Mouse (Mus musculus): ENCODE measurements around the gene Acsbg1. TPM values are rescaled to one million over a fixed set of nuclear protein-coding genes. Genes with fewer than 3 reads are reported as not detected.

The Acsbg1 gene
- total RNA-seq (2023) = under 1 TPM; 0.58 to 0.76 TPM

DNA sequence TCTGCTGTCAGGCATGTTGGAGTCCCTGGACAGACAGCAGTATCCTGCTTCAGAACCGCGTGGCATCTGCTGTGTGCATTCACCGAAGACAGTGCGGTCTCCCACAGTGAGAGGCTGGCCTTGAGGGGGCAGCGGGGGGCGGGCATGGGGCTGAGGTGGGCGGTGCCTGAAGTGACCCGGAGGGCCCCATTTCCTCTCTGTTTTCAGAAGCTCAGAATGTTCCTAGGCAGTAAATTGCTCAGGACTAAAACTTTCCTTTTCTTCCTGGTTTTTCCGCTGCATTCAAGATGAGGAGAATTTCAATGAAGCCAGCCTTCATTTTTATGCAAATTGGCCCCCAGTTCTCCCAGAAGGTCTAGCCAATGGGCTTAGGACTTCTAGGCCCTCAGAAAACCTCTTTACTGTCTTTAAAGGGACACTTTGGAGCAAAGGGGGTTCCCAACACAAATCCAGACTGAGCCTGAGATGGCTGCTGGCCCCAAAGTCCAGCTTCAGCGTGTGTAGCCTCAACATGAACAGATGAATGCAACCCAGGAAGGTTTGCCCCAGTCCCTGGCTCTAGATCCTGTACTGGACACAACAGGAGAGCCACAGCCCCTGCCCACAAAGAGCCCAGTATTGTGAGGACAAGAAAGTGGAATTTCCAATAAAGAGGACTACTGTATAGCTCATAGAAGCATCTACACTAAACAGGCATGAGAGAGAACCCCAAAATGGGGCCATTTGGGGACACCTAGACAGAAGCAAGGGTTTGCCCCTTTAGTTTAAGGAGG is at the start of gene Acsbg1:
TSS of gene Acsbg1 (minus strand) at position 266 of the 773 bp plus-strand sequence.

DNA sequence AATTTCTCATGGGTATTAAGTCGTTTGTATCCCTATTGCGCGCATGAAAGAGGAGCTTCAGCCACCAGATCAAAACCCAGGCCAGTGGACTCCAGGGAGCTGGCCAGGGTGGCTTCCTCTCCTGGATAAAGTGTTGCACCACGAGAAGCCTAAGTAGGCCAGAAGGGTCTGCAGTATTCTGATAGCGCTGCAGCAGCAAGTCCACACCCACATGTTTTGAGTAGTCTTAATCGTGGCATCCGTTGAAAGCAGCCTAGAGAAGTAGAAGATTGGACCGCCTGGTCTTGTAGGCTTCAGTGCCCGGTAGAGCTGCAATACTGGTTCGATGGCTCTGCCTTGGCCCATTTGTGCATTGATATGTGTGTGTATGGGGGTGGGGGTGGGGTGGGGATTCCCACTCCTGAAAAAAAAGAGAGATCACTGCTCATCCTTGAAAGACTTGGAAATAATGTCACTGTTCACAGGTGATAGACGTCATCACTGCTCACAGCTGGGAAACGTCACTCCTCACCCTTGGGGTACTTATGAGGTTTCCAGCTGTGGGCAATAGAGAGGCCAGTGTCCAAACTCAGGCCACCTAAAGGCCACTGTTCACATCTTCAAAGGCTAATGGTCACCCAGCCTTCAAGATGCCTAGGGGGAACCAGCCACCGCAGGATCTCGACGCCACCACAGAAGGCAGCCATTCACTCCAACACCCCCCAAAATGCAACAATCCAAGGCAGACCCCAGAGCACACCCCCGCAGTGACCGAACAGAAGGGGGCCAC is 36.8 kb upstream of the Acsbg1 start, which contains the start of gene Dnaja4:
TSS of gene Dnaja4 (plus strand) at position 556 of the 769 bp plus-strand sequence.

DNA sequence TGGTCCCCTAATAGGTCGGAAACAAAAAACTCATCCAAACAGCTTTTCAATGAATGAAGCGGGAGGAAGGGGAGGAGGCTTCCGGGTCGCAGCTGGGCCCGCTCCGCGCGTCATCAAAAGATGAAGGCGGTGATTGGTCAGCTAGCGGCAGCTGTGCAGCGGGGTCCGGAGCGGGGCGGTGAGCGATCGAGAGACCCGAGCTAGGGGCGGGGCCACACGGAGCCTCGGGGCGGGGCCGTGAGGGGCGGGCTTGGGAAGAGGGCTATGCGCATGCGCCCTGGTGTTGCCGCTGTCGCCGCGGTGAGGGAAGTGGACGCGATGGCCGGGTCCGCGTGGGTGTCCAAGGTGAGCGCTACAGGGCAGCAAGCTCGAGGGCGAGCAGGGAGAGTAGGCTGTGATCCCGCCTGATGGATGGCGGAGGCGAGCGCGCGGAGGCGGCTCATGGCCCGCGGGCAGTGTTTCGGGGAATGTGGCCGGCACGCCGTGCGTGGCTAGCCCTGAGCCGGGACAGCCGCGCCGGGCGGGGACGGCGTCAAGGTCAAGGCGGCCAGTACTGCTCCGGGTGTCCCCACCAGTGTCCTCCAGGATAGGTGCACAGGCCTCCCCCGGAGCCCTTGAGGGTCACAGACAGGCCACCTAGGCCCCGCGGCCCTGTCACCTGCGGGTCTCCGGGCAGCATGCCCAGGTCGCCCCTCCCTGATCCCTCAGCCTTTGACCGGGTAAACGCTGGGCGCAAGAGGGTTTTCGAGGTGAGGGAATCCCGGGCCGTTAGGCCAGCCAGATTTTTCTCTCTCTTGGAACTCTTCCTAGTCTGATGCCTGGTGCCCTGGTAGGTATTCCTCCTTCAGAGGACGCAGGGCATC is 75.2 kb downstream of the Acsbg1 start, which contains the start of gene Idh3a:
TSS of gene Idh3a (plus strand) at position 136 of the 863 bp plus-strand sequence.

DNA sequence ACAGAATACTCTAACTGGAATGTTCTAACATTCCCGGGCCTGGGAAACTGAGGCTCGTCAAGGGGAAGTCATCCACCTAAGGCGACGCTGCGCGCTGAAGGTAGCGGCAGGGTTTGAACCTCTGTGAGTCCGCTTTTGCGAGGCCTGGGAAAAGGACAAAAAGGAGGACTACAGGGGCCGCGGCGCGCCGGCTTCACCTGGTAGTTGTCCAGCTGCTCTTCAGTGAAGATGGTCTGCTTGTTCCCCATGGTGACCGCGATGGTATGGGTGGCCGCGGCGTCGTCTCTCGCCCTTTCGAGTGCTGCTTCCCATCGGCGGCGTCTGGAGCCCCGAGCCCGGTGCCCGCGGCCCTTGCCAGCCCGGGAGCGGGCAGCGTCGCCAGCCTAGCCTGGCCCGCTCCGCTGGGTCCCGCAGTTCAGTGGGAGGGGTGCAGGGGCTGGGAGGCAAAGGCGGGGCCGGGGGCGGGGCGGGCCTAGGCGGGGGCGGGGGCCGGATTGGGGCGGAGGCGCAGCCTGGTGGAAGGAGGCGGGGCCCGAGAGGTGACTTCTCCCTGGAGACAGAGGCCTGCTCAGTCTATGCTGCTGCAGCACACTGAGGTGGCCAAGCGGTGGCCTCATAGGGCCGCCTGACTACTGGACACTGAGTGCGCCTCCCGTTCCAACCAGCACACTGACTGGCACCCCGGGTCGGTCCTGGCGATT is 101.7 kb downstream of the Acsbg1 start, which contains the start of gene Cib2:
TSS of gene Cib2 (minus strand) at position 448 of the 701 bp plus-strand sequence.

Other genes with a start within 250 kb of the Acsbg1 start
- gene Dmxl2, start 160.2 kb downstream of the Acsbg1 start, total RNA-seq (2023) = 10 to 100 TPM; 23.7 to 26.2 TPM
- not detected for gene Sh2d7, start 122.9 kb downstream of the Acsbg1 start, total RNA-seq (2023)
- 1 to 10 TPM; 8.6 to 9.9 TPM for gene Cib2, start 101.7 kb downstream of the Acsbg1 start, total RNA-seq (2023)
- gene Idh3a, start 75.5 kb downstream of the Acsbg1 start, total RNA-seq (2023) = 10 to 100 TPM; 16.8 to 18.6 TPM
- 1 to 10 TPM; 1.4 to 1.7 TPM for gene Dnaja4, start 37.0 kb upstream of the Acsbg1 start, total RNA-seq (2023)
- 10 to 100 TPM; 38.8 to 41.4 TPM for gene Wdr61, start 72.6 kb upstream of the Acsbg1 start, total RNA-seq (2023)
- gene Crabp1, start 102.9 kb upstream of the Acsbg1 start, total RNA-seq (2023) = not detected
- 10 to 100 TPM; 33.0 to 35.0 TPM for gene Ireb2, start 201.9 kb upstream of the Acsbg1 start, total RNA-seq (2023)

Measured in monocyte, adult 59 days (primary cell).